Mouse (Mus musculus) MEL (cell line): ENCODE measurements around the gene Cdk15. TPM values are rescaled to one million over a fixed set of nuclear protein-coding genes. Genes with fewer than 3 reads are reported as not detected.

Experiments
- DNase-seq: peaks from one replicate; pipeline ENCODE4 v3.0.0; 2011; ENCODE audit warnings: low read depth, low spot score
- H3K27ac ChIP-seq: 2 replicates; pipeline ENCODE4 v1.5.1; 2012; ENCODE audit warnings: low read depth, mild to moderate bottlenecking, control low read depth, low read length, moderate library complexity; ENCODE audit not compliant: control insufficient read depth
- H3K27me3 ChIP-seq, 2 experiments: fragments of 150-350 bp in 1 of 2; sonication (generic) in 1 of 2; 2 replicates each; pipeline ENCODE4 v1.6.1; 2012; ENCODE audit warnings: low read length in 2 of 2, mild to moderate bottlenecking in 2 of 2, improper control_type of control experiment in 1 of 2, moderate library complexity in 1 of 2; ENCODE audit not compliant: insufficient read depth in 2 of 2, control insufficient read depth in 1 of 2
- H3K36me3 ChIP-seq, 2 experiments: 2 replicates each; pipeline ENCODE4 v1.6.1; 2012 to 2014; ENCODE audit warnings: low read length in 2 of 2, improper control_type of control experiment in 1 of 2, inconsistent platforms in 1 of 2, mild to moderate bottlenecking in 1 of 2; ENCODE audit not compliant: insufficient read depth in 2 of 2, control insufficient read depth in 1 of 2
- H3K4me1 ChIP-seq, 2 experiments: fragments of 150-350 bp in 1 of 2; sonication (generic) in 1 of 2; 2 replicates each; pipeline ENCODE4 v1.6.1; 2012; ENCODE audit warnings: low read length in 2 of 2, improper control_type of control experiment in 1 of 2, mild to moderate bottlenecking in 1 of 2; ENCODE audit not compliant: insufficient read depth in 2 of 2, control insufficient read depth in 1 of 2
- H3K4me3 ChIP-seq, 2 experiments: fragments of 150-350 bp in 1 of 2; sonication (generic) in 1 of 2; 2 replicates each; pipeline ENCODE4 v1.5.1; 2012; ENCODE audit warnings: low read depth in 2 of 2, low read length in 2 of 2, mild to moderate bottlenecking in 2 of 2, moderate library complexity in 2 of 2, control low read depth in 1 of 2, improper control_type of control experiment in 1 of 2; ENCODE audit not compliant: control insufficient read depth in 1 of 2, insufficient read depth in 1 of 2
- H3K79me2 ChIP-seq: 2 replicates; pipeline ENCODE4 v1.6.1; 2012; ENCODE audit warnings: mild to moderate bottlenecking, low read length, moderate library complexity; ENCODE audit not compliant: control insufficient read depth, poor library complexity, insufficient read depth
- H3K9ac ChIP-seq: 2 replicates; pipeline ENCODE4 v1.6.1; 2012; ENCODE audit warnings: low read depth, mild to moderate bottlenecking, control low read depth, low read length, moderate library complexity; ENCODE audit not compliant: control insufficient read depth, poor library complexity, severe bottlenecking
- H3K9me3 ChIP-seq: fragments of 150-350 bp; sonication (generic); replicated peaks from 2 replicates; pipeline ENCODE4 v1.6.1; 2012; ENCODE audit warnings: mild to moderate bottlenecking, low read length, improper control_type of control experiment, moderate library complexity; ENCODE audit not compliant: insufficient read depth
- CHD1 ChIP-seq: IDR thresholded peaks from 2 replicates; pipeline ENCODE4 v1.6.1; 2012; ENCODE audit warnings: low read depth, mild to moderate bottlenecking, inconsistent platforms, low read length, improper control_type of control experiment
- ELF1 ChIP-seq: IDR thresholded peaks from 2 replicates; pipeline ENCODE4 v1.6.1; 2014; ENCODE audit warnings: low read depth, mild to moderate bottlenecking, inconsistent platforms, low read length, improper control_type of control experiment, moderate library complexity
- EP300 ChIP-seq, 2 experiments: IDR thresholded peaks; 2 replicates each; pipeline ENCODE4 v1.6.1; 2011; ENCODE audit warnings: improper control_type of control experiment in 2 of 2, low read length in 2 of 2, low read depth in 1 of 2, mild to moderate bottlenecking in 1 of 2
- GATA1 ChIP-seq: IDR thresholded peaks from 2 replicates; pipeline ENCODE4 v1.6.1; 2011; ENCODE audit warnings: low read depth, low read length, improper control_type of control experiment
- JUND ChIP-seq: IDR thresholded peaks from 2 replicates; pipeline ENCODE4 v1.6.1; 2011; ENCODE audit warnings: low read depth, mild to moderate bottlenecking, improper control_type of control experiment, low read length
- KAT2A ChIP-seq: conservative IDR thresholded peaks from 2 replicates; pipeline ENCODE4 v1.6.1; 2012; ENCODE audit warnings: low read depth, low read length, improper control_type of control experiment, inconsistent platforms
- NELFE ChIP-seq: IDR thresholded peaks from 2 replicates; pipeline ENCODE4 v1.6.1; 2011; ENCODE audit warnings: low read depth, low read length, improper control_type of control experiment
- RAD21 ChIP-seq: IDR thresholded peaks from 2 replicates; pipeline ENCODE4 v1.6.1; 2011; ENCODE audit warnings: mild to moderate bottlenecking, low read depth, low read length, improper control_type of control experiment
- RCOR1 ChIP-seq: IDR thresholded peaks from 2 replicates; pipeline ENCODE4 v1.6.1; 2012; ENCODE audit warnings: low read depth, mild to moderate bottlenecking, inconsistent platforms, low read length, improper control_type of control experiment
- TAL1 ChIP-seq: IDR thresholded peaks from 2 replicates; pipeline ENCODE4 v1.6.1; 2012; ENCODE audit warnings: mild to moderate bottlenecking, inconsistent platforms, low read length, moderate library complexity, mixed read lengths
- TBP ChIP-seq: IDR thresholded peaks from 2 replicates; pipeline ENCODE4 v1.8.0; 2011; ENCODE audit warnings: low read depth, low read length, improper control_type of control experiment
- TCF12 ChIP-seq: IDR thresholded peaks from 2 replicates; pipeline ENCODE4 v1.6.1; 2014; ENCODE audit warnings: low read depth, mild to moderate bottlenecking, inconsistent platforms, low read length, improper control_type of control experiment, moderate library complexity
- USF2 ChIP-seq, 2 experiments: IDR thresholded peaks; 2 replicates each; pipeline ENCODE4 v1.6.1; 2011 to 2012; ENCODE audit warnings: improper control_type of control experiment in 2 of 2, low read length in 2 of 2, borderline replicate concordance in 1 of 2, inconsistent platforms in 1 of 2, low read depth in 1 of 2, mild to moderate bottlenecking in 1 of 2; ENCODE audit not compliant: insufficient read depth in 1 of 2
- ZKSCAN1 ChIP-seq: IDR thresholded peaks from 2 replicates; pipeline ENCODE4 v1.6.1; 2012; ENCODE audit warnings: low read depth, mild to moderate bottlenecking, inconsistent platforms, low read length, improper control_type of control experiment, moderate library complexity
- ZMIZ1 ChIP-seq: IDR thresholded peaks from 2 replicates; pipeline ENCODE4 v1.6.1; 2012; ENCODE audit warnings: low read depth, mild to moderate bottlenecking, inconsistent platforms, low read length, improper control_type of control experiment, moderate library complexity
- ZNF384 ChIP-seq: IDR thresholded peaks from 2 replicates; pipeline ENCODE4 v1.6.1; 2012; ENCODE audit warnings: low read depth, mild to moderate bottlenecking, inconsistent platforms, low read length, improper control_type of control experiment
- polyA plus RNA-seq, 2 experiments: library from polyadenylated mRNA; stranded (reverse) in 1 of 2; unstranded in 1 of 2; fragments of >175 nt in 1 of 2; fragments of >200 nt in 1 of 2; gene quantifications; 2 replicates each; pipeline versions ENCODE4 v1.2.1 to v1.2.4; 2012; ENCODE audit warnings: low replicate concordance in 2 of 2, low read depth in 1 of 2; ENCODE audit not compliant: insufficient read length in 2 of 2, insufficient read depth in 1 of 2, missing spikeins in 1 of 2
- total RNA-seq: library from RNA; depleted of rRNA; stranded (reverse); fragments of 300-350 nt; gene quantifications from 2 replicates; pipeline ENCODE4 v1.2.3, GENCODE M21; 2012

Cdk15 gene
- total and polyA plus RNA-seq, 3 experiments, result not detected

DNA sequence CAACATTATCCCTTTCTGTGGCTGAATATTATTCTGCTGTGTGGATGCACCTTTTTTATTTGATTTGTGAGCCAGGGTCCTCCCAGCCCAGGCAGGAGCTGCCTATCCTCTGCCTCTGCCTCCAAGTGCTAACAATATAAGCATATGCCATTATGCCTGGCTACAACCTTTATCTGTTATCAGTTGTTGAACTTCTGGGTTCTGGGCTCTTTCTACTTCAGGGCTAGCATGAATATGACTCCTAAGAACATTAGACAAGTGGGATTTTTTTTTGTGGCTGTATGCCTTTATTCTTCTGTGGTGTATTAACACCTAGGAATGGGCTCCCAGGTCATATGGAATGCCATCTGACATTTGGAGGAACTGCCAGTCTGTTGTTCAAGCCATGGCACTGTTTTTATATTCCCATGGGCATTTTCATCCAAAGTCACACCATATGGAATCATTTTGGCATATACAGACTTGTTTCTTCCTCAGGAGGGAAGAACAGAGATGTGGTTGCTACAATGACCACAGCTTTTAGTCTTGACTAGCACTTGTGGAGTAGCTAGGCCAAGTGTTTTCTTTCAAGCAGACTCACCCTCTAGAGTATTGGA, 113.7 kb downstream of the Cdk15 start:
- peak; percentile 52 for DNase-seq
- peak overlapping the region; percentile 11; the same call in 1 of the 2 replicates for H3K27ac ChIP-seq
- TF ChIP-seq EP300 (IDR thresholded peaks at IDR 0.05; ENCODE audit: low read depth in 1 of 2, low read length in 2 of 2), result peak; percentile 54 to 56; a peak in 2 of 4 replicates
- TF ChIP-seq RCOR1, result peak; percentile 32; the same call in 1 of the 2 replicates
- TF ChIP-seq JUND, result no peak
- TF ChIP-seq ZNF384, result peak; percentile 42; the same call in 1 of the 2 replicates
- no peak for TF ChIP-seq ZKSCAN1
- peak; percentile 36 for TF ChIP-seq TAL1
- TF ChIP-seq TCF12, result peak; percentile 28; the same call in 1 of the 2 replicates
- no peak for TF ChIP-seq KAT2A
- TF ChIP-seq TBP, result 0 out of 2 replicates have a peak, but pooled peaks have one; percentile 11
- TF ChIP-seq GATA1, result peak; percentile 68
- peaks cover 21 to 33% of the 10 kb centered on the region in 2 experiments for H3K4me1 ChIP-seq
- H3K79me2 ChIP-seq, result no peaks in the 10 kb centered on the region
- H3K9me3 ChIP-seq, result no peaks in the 10 kb centered on the region
- H3K4me3 ChIP-seq, result no peak overlapping the region
- H3K36me3 ChIP-seq, result peaks cover 0 to 27% of the 10 kb centered on the region in 2 experiments; a peak in 2 of 4 replicates
- H3K27me3 ChIP-seq, result no peaks in the 10 kb centered on the region
- H3K9ac ChIP-seq, result no peak overlapping the region

DNA sequence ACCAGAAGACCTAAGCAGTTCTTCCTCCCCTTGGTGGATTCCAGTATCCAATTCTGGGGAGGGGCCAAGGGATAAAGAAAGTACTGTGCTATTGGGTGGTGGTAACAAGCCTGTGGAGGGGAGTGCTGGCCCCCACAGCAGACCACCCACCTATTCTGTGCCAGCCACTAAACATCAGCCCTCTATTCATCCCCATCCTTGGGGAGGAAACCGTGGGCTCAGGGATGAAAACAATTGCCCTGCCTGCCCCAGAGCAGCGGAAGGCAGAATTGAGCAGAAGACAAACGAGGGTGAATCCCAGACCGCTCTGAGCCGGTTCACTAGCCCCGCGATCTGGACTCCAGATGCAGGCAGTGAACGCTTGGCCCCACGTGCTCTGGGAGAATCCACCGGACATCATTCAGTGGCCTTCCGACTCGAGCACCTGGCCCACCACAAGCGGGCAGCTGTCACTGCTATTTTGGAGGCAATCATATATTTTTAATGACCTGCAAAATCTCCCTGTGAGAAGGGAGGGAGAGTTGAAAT, 119.4 kb downstream of the Cdk15 start:
- Histone ChIP-seq H3K27me3 (no peaks in the 10 kb centered on the region), H3K36me3 (peaks cover 0 to 20% of the 10 kb centered on the region in 2 experiments; a peak in 2 of 4 replicates), H3K4me1 (peaks cover 13 to 23% of the 10 kb centered on the region in 2 experiments), H3K79me2 (no peaks in the 10 kb centered on the region), H3K4me3 (no peak overlapping the region), H3K9me3 (no peaks in the 10 kb centered on the region), H3K27ac (peak overlapping the region; percentile 78; the same call in 1 of the 2 replicates), H3K9ac (no peak overlapping the region)
- no peak for TF ChIP-seq USF2 (IDR thresholded peaks at IDR 0.05; ENCODE audit: borderline replicate concordance in 1 of 2, insufficient read depth in 1 of 2, low read depth in 1 of 2, low read length in 2 of 2)
- no peak for TF ChIP-seq NELFE
- TF ChIP-seq CHD1, result no peak
- TF ChIP-seq TBP, result no peak
- no peak for TF ChIP-seq JUND
- no peak for TF ChIP-seq RAD21
- no peak for TF ChIP-seq RCOR1
- TF ChIP-seq ZMIZ1, result no peak
- no peak for TF ChIP-seq ELF1
- no peak for DNase-seq
